Mouse (Mus musculus): ENCODE results near the gene a.

GRCm38 (mm10) chr2:154926843-154927242 is 135.6 kb downstream of the a start:
- TF ChIP-seq CTCF (IDR thresholded peaks at IDR 0.05), result no peak
- no peak for TF ChIP-seq EP300 (IDR thresholded peaks at IDR 0.05; ENCODE audit: insufficient read depth, low read depth, low read length)
